Mouse (Mus musculus): Measurements from ENCODE around the gene Padi6. TPM values are rescaled to one million over a fixed set of nuclear protein-coding genes. Genes with fewer than 3 reads are reported as not detected.
A peak's percentile ranks its signal among the peaks of the same experiment; 100 is the strongest.

The Padi6 gene
- polyA plus RNA-seq, 1 experiment from 2014 or later, result not detected

GRCm38 (mm10) chr4:140722710-140723109 is 19.7 kb downstream of the Padi6 start:
- peaks cover 9% of the 10 kb centered on the region for H3K4me1 ChIP-seq
- WGBS, result 72% methylated on average over 9 of the region's 9 CpGs
- no peak for ATAC-seq (ENCODE audit: insufficient number of reproducible peaks, low FRiP score, low TSS enrichment, low read depth)
- H3K27ac ChIP-seq (replicated peaks), result no peak overlapping the region
- H3K36me3 ChIP-seq, result peaks cover 55% of the 10 kb centered on the region
- H3K9me3 ChIP-seq (replicated peaks), result no peaks in the 10 kb centered on the region
- no peak overlapping the region for H3K4me2 ChIP-seq (replicated peaks)
- no peak overlapping the region for H3K9ac ChIP-seq
- H3K27me3 ChIP-seq, result no peaks in the 10 kb centered on the region
- no peak overlapping the region for H3K4me3 ChIP-seq (replicated peaks)

- WGBS, result 62% methylated on average over 20 of the region's 20 CpGs
- Histone ChIP-seq H3K27me3 (no peaks in the 10 kb centered on the region), H3K9ac (no peak overlapping the region), H3K4me1 (peaks cover 9% of the 10 kb centered on the region), H3K9me3 (replicated peaks) (no peaks in the 10 kb centered on the region), H3K4me3 (replicated peaks) (no peak overlapping the region), H3K4me2 (replicated peaks) (no peak overlapping the region), H3K36me3 (peaks cover 61% of the 10 kb centered on the region), H3K27ac (replicated peaks) (peak overlapping the region; percentile 28; the same call in 1 of the 2 replicates)
- no peak for ATAC-seq (ENCODE audit: insufficient number of reproducible peaks, low FRiP score, low TSS enrichment, low read depth)
These were observed 20.4 kb downstream of the Padi6 start for GRCm38 (mm10) chr4:140721968-140722490.

- WGBS, result 80% methylated on average over 5 of the region's 5 CpGs
- Histone ChIP-seq H3K4me2 (replicated peaks) (no peak overlapping the region), H3K4me3 (replicated peaks) (no peak overlapping the region), H3K36me3 (peaks cover 80% of the 10 kb centered on the region), H3K27ac (replicated peaks) (no peak overlapping the region; the same call in 1 of the 2 replicates), H3K9me3 (replicated peaks) (no peaks in the 10 kb centered on the region), H3K27me3 (no peaks in the 10 kb centered on the region), H3K9ac (no peak overlapping the region), H3K4me1 (peaks cover 9% of the 10 kb centered on the region)
- ATAC-seq (ENCODE audit: insufficient number of reproducible peaks, low FRiP score, low TSS enrichment, low read depth), result no peak
These were observed 22.4 kb downstream of the Padi6 start for GRCm38 (mm10) chr4:140720091-140720490.

- Histone ChIP-seq H3K36me3 (peaks cover 93% of the 10 kb centered on the region), H3K9me3 (replicated peaks) (no peaks in the 10 kb centered on the region), H3K4me1 (peaks cover 13% of the 10 kb centered on the region), H3K4me3 (replicated peaks) (no peak overlapping the region), H3K27me3 (no peaks in the 10 kb centered on the region), H3K9ac (no peak overlapping the region), H3K4me2 (replicated peaks) (no peak overlapping the region), H3K27ac (replicated peaks) (no peak overlapping the region)
- ATAC-seq (ENCODE audit: insufficient number of reproducible peaks, low FRiP score, low TSS enrichment, low read depth), result no peak
- 94% methylated on average over 9 of the region's 9 CpGs for WGBS
These were observed 24.0 kb downstream of the Padi6 start for GRCm38 (mm10) chr4:140718436-140718835.

GRCm38 (mm10) chr4:140716994-140717393 is 25.4 kb downstream of the Padi6 start:
- Histone ChIP-seq H3K36me3 (peaks cover 94% of the 10 kb centered on the region), H3K4me3 (replicated peaks) (no peak overlapping the region), H3K4me1 (peaks cover 16% of the 10 kb centered on the region), H3K9me3 (replicated peaks) (no peaks in the 10 kb centered on the region), H3K27ac (replicated peaks) (no peak overlapping the region), H3K9ac (no peak overlapping the region), H3K4me2 (replicated peaks) (no peak overlapping the region), H3K27me3 (no peaks in the 10 kb centered on the region)
- WGBS, result 87% methylated on average over 11 of the region's 11 CpGs
- no peak for ATAC-seq (ENCODE audit: insufficient number of reproducible peaks, low FRiP score, low TSS enrichment, low read depth)

- no peak overlapping the region for H3K27ac ChIP-seq (replicated peaks)
- no peak overlapping the region for H3K4me3 ChIP-seq (replicated peaks)
- peaks cover 13% of the 10 kb centered on the region; the same call in 1 of the 2 replicates for H3K4me1 ChIP-seq
- H3K4me2 ChIP-seq (replicated peaks), result no peak overlapping the region
- peaks cover 93% of the 10 kb centered on the region for H3K36me3 ChIP-seq
- 85% methylated on average over 5 of the region's 5 CpGs for WGBS
- no peak for ATAC-seq (ENCODE audit: insufficient number of reproducible peaks, low FRiP score, low TSS enrichment, low read depth)
- no peaks in the 10 kb centered on the region for H3K9me3 ChIP-seq (replicated peaks)
- no peak overlapping the region for H3K9ac ChIP-seq
- H3K27me3 ChIP-seq, result no peaks in the 10 kb centered on the region
These were observed 27.9 kb downstream of the Padi6 start for GRCm38 (mm10) chr4:140714586-140714985.

- ATAC-seq (ENCODE audit: insufficient number of reproducible peaks, low FRiP score, low TSS enrichment, low read depth), result peak; percentile 71
- H3K27ac ChIP-seq (replicated peaks), result peak overlapping the region; percentile 39; the same call in 1 of the 2 replicates
- H3K9ac ChIP-seq, result no peak overlapping the region
These were observed 28.7 kb downstream of the Padi6 start for GRCm38 (mm10) chr4:140713480-140714365.

GRCm38 (mm10) chr4:140711360-140711759 is 31.1 kb downstream of the Padi6 start:
- H3K4me3 ChIP-seq (replicated peaks), result no peak overlapping the region
- no peaks in the 10 kb centered on the region for H3K9me3 ChIP-seq (replicated peaks)
- 74% methylated on average over 5 of the region's 5 CpGs for WGBS
- H3K9ac ChIP-seq, result no peak overlapping the region
- no peak overlapping the region for H3K27ac ChIP-seq (replicated peaks)
- ATAC-seq (ENCODE audit: insufficient number of reproducible peaks, low FRiP score, low TSS enrichment, low read depth), result no peak
- no peaks in the 10 kb centered on the region for H3K27me3 ChIP-seq
- no peak overlapping the region for H3K4me2 ChIP-seq (replicated peaks)
- peaks cover 34% of the 10 kb centered on the region for H3K4me1 ChIP-seq
- peaks cover 89% of the 10 kb centered on the region for H3K36me3 ChIP-seq

More at GRCm38 (mm10) chr4:140713480-140714365, 28.7 kb downstream of the Padi6 start:
- Histone ChIP-seq H3K36me3 (peaks cover 93% of the 10 kb centered on the region), H3K4me3 (replicated peaks) (no peak overlapping the region), H3K27me3 (no peaks in the 10 kb centered on the region), H3K4me2 (replicated peaks) (no peak overlapping the region), H3K4me1 (peaks cover 16% of the 10 kb centered on the region), H3K9me3 (replicated peaks) (no peaks in the 10 kb centered on the region)
- 52% methylated on average over 29 of the region's 29 CpGs for WGBS

GRCm38 (mm10) chr4:140710781-140711180 is 31.7 kb downstream of the Padi6 start:
- ATAC-seq (ENCODE audit: insufficient number of reproducible peaks, low FRiP score, low TSS enrichment, low read depth), result no peak
- no peaks in the 10 kb centered on the region for H3K9me3 ChIP-seq (replicated peaks)
- peaks cover 34% of the 10 kb centered on the region for H3K4me1 ChIP-seq
- H3K27ac ChIP-seq (replicated peaks), result no peak overlapping the region
- WGBS, result 74% methylated on average over 10 of the region's 10 CpGs
- H3K4me2 ChIP-seq (replicated peaks), result no peak overlapping the region
- no peaks in the 10 kb centered on the region for H3K27me3 ChIP-seq
- H3K9ac ChIP-seq, result no peak overlapping the region
- no peak overlapping the region for H3K4me3 ChIP-seq (replicated peaks)
- peaks cover 89% of the 10 kb centered on the region for H3K36me3 ChIP-seq

GRCm38 (mm10) chr4:140709617-140710016 is 32.8 kb downstream of the Padi6 start:
- H3K4me2 ChIP-seq (replicated peaks), result no peak overlapping the region
- H3K27me3 ChIP-seq, result no peaks in the 10 kb centered on the region
- H3K36me3 ChIP-seq, result peaks cover 84% of the 10 kb centered on the region
- ATAC-seq (ENCODE audit: insufficient number of reproducible peaks, low FRiP score, low TSS enrichment, low read depth), result no peak
- no peak overlapping the region for H3K4me3 ChIP-seq (replicated peaks)
- 73% methylated on average over 10 of the region's 10 CpGs for WGBS
- H3K4me1 ChIP-seq, result peaks cover 43% of the 10 kb centered on the region
- H3K9ac ChIP-seq, result no peak overlapping the region
- no peak overlapping the region for H3K27ac ChIP-seq (replicated peaks)
- H3K9me3 ChIP-seq (replicated peaks), result no peaks in the 10 kb centered on the region

- H3K4me2 ChIP-seq (replicated peaks), result no peak overlapping the region
- H3K9ac ChIP-seq, result no peak overlapping the region
- no peak overlapping the region for H3K4me3 ChIP-seq (replicated peaks)
- no peak overlapping the region for H3K27ac ChIP-seq (replicated peaks)
- H3K27me3 ChIP-seq, result no peaks in the 10 kb centered on the region
- no peak for ATAC-seq (ENCODE audit: insufficient number of reproducible peaks, low FRiP score, low TSS enrichment, low read depth)
- peaks cover 79% of the 10 kb centered on the region for H3K36me3 ChIP-seq
- no peaks in the 10 kb centered on the region for H3K9me3 ChIP-seq (replicated peaks)
- WGBS, result 74% methylated on average over 7 of the region's 7 CpGs
- peaks cover 45% of the 10 kb centered on the region for H3K4me1 ChIP-seq
These were observed 33.3 kb downstream of the Padi6 start for GRCm38 (mm10) chr4:140709111-140709510.

All from embryonic facial prominence, embryonic 15.5 days (tissue).